Mouse (Mus musculus) testis, adult 2 months (tissue): ENCODE measurements around the gene Bst2. TPM values are rescaled to one million over a fixed set of nuclear protein-coding genes. Genes with fewer than 3 reads are reported as not detected.

ENCODE experiments used
- H3K27ac ChIP-seq: fragments of 200-500 bp; 2 replicates; pipeline ENCODE4 v1.5.1; 2012; ENCODE audit warnings: low read depth, low read length; ENCODE audit not compliant: control insufficient read depth, insufficient read depth
- H3K27me3 ChIP-seq: fragments of 200-500 bp; 2 replicates; pipeline ENCODE4 v1.6.1; 2012; ENCODE audit warnings: mild to moderate bottlenecking, low read length, moderate library complexity; ENCODE audit not compliant: control insufficient read depth, insufficient read depth
- H3K36me3 ChIP-seq: fragments of 200-500 bp; 2 replicates; pipeline ENCODE4 v1.6.1; 2012; ENCODE audit warnings: mild to moderate bottlenecking, low read length; ENCODE audit not compliant: control insufficient read depth, insufficient read depth
- H3K4me1 ChIP-seq: fragments of 200-500 bp; 2 replicates; pipeline ENCODE4 v1.6.1; 2012; ENCODE audit warnings: low read length; ENCODE audit not compliant: control insufficient read depth, insufficient read depth
- H3K4me3 ChIP-seq: fragments of 200-500 bp; 2 replicates; pipeline ENCODE4 v1.5.1; 2012; ENCODE audit warnings: low read depth, mild to moderate bottlenecking, low read length, moderate library complexity, mixed read lengths; ENCODE audit not compliant: control insufficient read depth
- CTCF ChIP-seq: fragments of 200-500 bp; IDR thresholded peaks from 2 replicates; pipeline ENCODE4 v1.5.1; 2012; ENCODE audit warnings: low read depth, mild to moderate bottlenecking, inconsistent platforms, low read length, moderate library complexity; ENCODE audit not compliant: control insufficient read depth, insufficient read depth, insufficient replicate concordance
- POLR2A ChIP-seq: fragments of 200-500 bp; IDR thresholded peaks from 2 replicates; pipeline ENCODE4 v1.6.1; 2012; ENCODE audit warnings: low read depth, mild to moderate bottlenecking, inconsistent platforms, low read length, moderate library complexity; ENCODE audit not compliant: control insufficient read depth
- polyA plus RNA-seq: library from polyadenylated mRNA; depleted of rRNA; stranded (reverse); fragments of >200 nt; gene quantifications from 2 replicates; pipeline ENCODE4 v1.2.3, GENCODE M21; 2012

Gene Bst2
- polyA plus RNA-seq, 1 experiment: 19.8 TPM

- Histone ChIP-seq H3K4me3 (no peak overlapping the region), H3K36me3 (no peaks in the 10 kb centered on the region), H3K27me3 (no peaks in the 10 kb centered on the region), H3K4me1 (peaks cover 18% of the 10 kb centered on the region), H3K27ac (no peak overlapping the region)
- TF ChIP-seq CTCF: no peak
- no peak for TF ChIP-seq POLR2A
Measured at GRCm38 (mm10) chr8:71560071-71560470, 22.8 kb upstream of the Bst2 start.

- peaks cover 21% of the 10 kb centered on the region for H3K4me1 ChIP-seq
- H3K27ac ChIP-seq: no peak overlapping the region
- no peak for TF ChIP-seq CTCF
- TF ChIP-seq POLR2A: no peak
- peak overlapping the region; percentile 40 for H3K4me3 ChIP-seq
- H3K27me3 ChIP-seq: no peaks in the 10 kb centered on the region
- no peaks in the 10 kb centered on the region for H3K36me3 ChIP-seq
Measured at GRCm38 (mm10) chr8:71558958-71559690, 21.9 kb upstream of the Bst2 start.

GRCm38 (mm10) chr8:71558071-71558957 is 21.1 kb upstream of the Bst2 start, which contains the start of gene Tmem221:
Gene Tmem221 (minus strand): TSS chr8:71558871.
- no peak for TF ChIP-seq POLR2A
- TF ChIP-seq CTCF: no peak
- H3K27ac ChIP-seq: no peak within 1 kb of the TSS
- no peaks in the 10 kb centered on the region for H3K27me3 ChIP-seq
- H3K4me1 ChIP-seq: peaks cover 22% of the 10 kb centered on the region
- H3K4me3 ChIP-seq: peak within 1 kb of the TSS; percentile 40
- H3K36me3 ChIP-seq: no peaks in the 10 kb centered on the region

- peaks cover 13% of the 10 kb centered on the region for H3K4me1 ChIP-seq
- H3K4me3 ChIP-seq: peak overlapping the region; percentile 27; the same call in 1 of the 2 replicates
- H3K36me3 ChIP-seq: no peaks in the 10 kb centered on the region
- H3K27me3 ChIP-seq: no peaks in the 10 kb centered on the region
- H3K27ac ChIP-seq: no peak overlapping the region
- TF ChIP-seq POLR2A (no peak), CTCF (no peak)
Measured at GRCm38 (mm10) chr8:71554644-71555043, 17.4 kb upstream of the Bst2 start.

- Histone ChIP-seq H3K27ac (no peak overlapping the region), H3K4me1 (peaks cover 10% of the 10 kb centered on the region), H3K27me3 (no peaks in the 10 kb centered on the region), H3K36me3 (no peaks in the 10 kb centered on the region), H3K4me3 (peak overlapping the region; percentile 27; the same call in 1 of the 2 replicates)
- TF ChIP-seq CTCF (no peak), POLR2A (no peak)
Measured at GRCm38 (mm10) chr8:71554001-71554400, 16.7 kb upstream of the Bst2 start.

GRCm38 (mm10) chr8:71552770-71553169 is 15.5 kb upstream of the Bst2 start:
- Histone ChIP-seq H3K4me1 (peaks cover 6% of the 10 kb centered on the region), H3K4me3 (no peak overlapping the region), H3K36me3 (no peaks in the 10 kb centered on the region), H3K27me3 (no peaks in the 10 kb centered on the region), H3K27ac (no peak overlapping the region)
- no peak for TF ChIP-seq CTCF
- no peak for TF ChIP-seq POLR2A

GRCm38 (mm10) chr8:71550754-71551153 is 13.5 kb upstream of the Bst2 start:
- no peaks in the 10 kb centered on the region for H3K27me3 ChIP-seq
- TF ChIP-seq CTCF (no peak), POLR2A (no peak)
- H3K4me3 ChIP-seq: no peak overlapping the region
- H3K27ac ChIP-seq: no peak overlapping the region
- peaks cover 6% of the 10 kb centered on the region for H3K4me1 ChIP-seq
- no peaks in the 10 kb centered on the region for H3K36me3 ChIP-seq
